Mouse (Mus musculus): ENCODE measurements at regions not wholly inside any gene's neighbourhood (a gene's known extent, or its start where the extent isn't known, plus 50 kb on each side); places are given as distances from the start of the nearest gene placed in this dataset.

- DNase-seq (ENCODE audit: low read depth, low spot score): no peak
Observed at GRCm38 (mm10) chr10:91591398-91591811, 410.3 kb upstream of the Tmpo start.

GRCm38 (mm10) chr10:91583204-91583603 is 402.1 kb upstream of the Tmpo start:
- DNase-seq (ENCODE audit: low read depth, low spot score): no peak

GRCm38 (mm10) chr10:91580959-91581358 is 399.8 kb upstream of the Tmpo start:
- DNase-seq (ENCODE audit: low read depth, low spot score): no peak

- no peak for DNase-seq (ENCODE audit: low read depth, low spot score)
Observed at GRCm38 (mm10) chr10:91575323-91576064, 394.4 kb upstream of the Tmpo start.

GRCm38 (mm10) chr10:91572796-91573195 is 391.7 kb upstream of the Tmpo start:
- no peak for DNase-seq (ENCODE audit: low read depth, low spot score)

GRCm38 (mm10) chr10:91569046-91569445 is 387.9 kb upstream of the Tmpo start:
- DNase-seq (ENCODE audit: low read depth, low spot score): no peak

GRCm38 (mm10) chr10:91566116-91566774 is 385.1 kb upstream of the Tmpo start:
- DNase-seq (ENCODE audit: low read depth, low spot score): no peak

GRCm38 (mm10) chr10:91559307-91559706 is 378.2 kb upstream of the Tmpo start:
- no peak for DNase-seq (ENCODE audit: low read depth, low spot score)

- DNase-seq (ENCODE audit: low read depth, low spot score): no peak
Observed at GRCm38 (mm10) chr10:91548071-91548470, 367.0 kb upstream of the Tmpo start.

- no peak for DNase-seq (ENCODE audit: low read depth, low spot score)
Observed at GRCm38 (mm10) chr10:91546140-91546539, 365.0 kb upstream of the Tmpo start.

- DNase-seq (ENCODE audit: low read depth, low spot score): no peak
Observed at GRCm38 (mm10) chr10:91545421-91545820, 364.3 kb upstream of the Tmpo start.

GRCm38 (mm10) chr10:91543167-91543918 is 362.2 kb upstream of the Tmpo start:
- no peak for DNase-seq (ENCODE audit: low read depth, low spot score)

GRCm38 (mm10) chr10:91542201-91542604 is 361.1 kb upstream of the Tmpo start:
- DNase-seq (ENCODE audit: low read depth, low spot score): no peak

- DNase-seq (ENCODE audit: low read depth, low spot score): no peak
Observed at GRCm38 (mm10) chr10:91537241-91537640, 356.1 kb upstream of the Tmpo start.

- no peak for DNase-seq (ENCODE audit: low read depth, low spot score)
Observed at GRCm38 (mm10) chr10:91535392-91535791, 354.3 kb upstream of the Tmpo start.

GRCm38 (mm10) chr10:91528305-91528704 is 347.2 kb upstream of the Tmpo start:
- DNase-seq (ENCODE audit: low read depth, low spot score): no peak

- DNase-seq (ENCODE audit: low read depth, low spot score): no peak
Observed at GRCm38 (mm10) chr10:91521168-91521567, 340.1 kb upstream of the Tmpo start.

GRCm38 (mm10) chr10:91515021-91515371 is 333.9 kb upstream of the Tmpo start:
- DNase-seq (ENCODE audit: low read depth, low spot score): no peak

- no peak for DNase-seq (ENCODE audit: low read depth, low spot score)
Observed at GRCm38 (mm10) chr10:91514163-91515020, 333.3 kb upstream of the Tmpo start.

- no peak for DNase-seq (ENCODE audit: low read depth, low spot score)
Observed at GRCm38 (mm10) chr10:91507038-91507437, 325.9 kb upstream of the Tmpo start.

GRCm38 (mm10) chr10:91504891-91505290 is 323.8 kb upstream of the Tmpo start:
- DNase-seq (ENCODE audit: low read depth, low spot score): no peak

GRCm38 (mm10) chr10:91498543-91498942 is 317.4 kb upstream of the Tmpo start:
- DNase-seq (ENCODE audit: low read depth, low spot score): no peak

Data from CD4-positive, CD25-positive, alpha-beta regulatory T cell, adult 2 months (primary cell).